Mouse (Mus musculus): ENCODE measurements around the gene Cntn1.

Cntn1 gene

GRCm38 (mm10) chr15:92050996-92051352 is at the start of gene Cntn1:
Gene Cntn1, plus strand, starts transcription at chr15:92051165.
- DNase-seq: peak; percentile 87 to 93

- peak in 1 of 2 experiments; percentile 3 for DNase-seq
Observed at GRCm38 (mm10) chr15:92001431-92001830, 49.5 kb upstream of the Cntn1 start.

GRCm38 (mm10) chr15:92012165-92013083 is 38.5 kb upstream of the Cntn1 start:
- no peak for DNase-seq

- no peak for DNase-seq
Observed at GRCm38 (mm10) chr15:92034111-92034510, 16.9 kb upstream of the Cntn1 start.

DNA sequence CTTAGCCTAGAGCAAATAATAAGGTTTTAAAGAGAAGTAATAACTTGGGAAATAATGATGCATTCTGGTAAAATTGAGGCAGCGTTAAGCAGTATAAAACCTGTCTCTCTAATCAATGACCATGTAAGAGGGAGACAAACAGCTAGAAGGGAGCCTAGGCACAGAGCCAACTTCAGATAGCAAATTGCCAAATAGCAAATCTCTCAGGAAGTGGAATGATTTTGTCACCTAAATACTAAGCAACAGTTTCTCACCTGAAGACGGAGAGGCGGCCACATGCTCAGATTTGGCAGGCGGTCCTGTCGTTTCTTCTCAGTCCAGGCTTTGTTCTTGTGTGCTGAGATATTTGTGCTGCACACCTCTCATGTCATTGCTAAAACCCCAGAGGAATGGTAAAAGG is 8.4 kb upstream of the Cntn1 start:
- no peak for DNase-seq

- peak; percentile 75 to 83 for DNase-seq
Observed at GRCm38 (mm10) chr15:92046042-92046441, 4.9 kb upstream of the Cntn1 start.

GRCm38 (mm10) chr15:92048031-92048430 is 2.9 kb upstream of the Cntn1 start:
- DNase-seq: no peak

DNA sequence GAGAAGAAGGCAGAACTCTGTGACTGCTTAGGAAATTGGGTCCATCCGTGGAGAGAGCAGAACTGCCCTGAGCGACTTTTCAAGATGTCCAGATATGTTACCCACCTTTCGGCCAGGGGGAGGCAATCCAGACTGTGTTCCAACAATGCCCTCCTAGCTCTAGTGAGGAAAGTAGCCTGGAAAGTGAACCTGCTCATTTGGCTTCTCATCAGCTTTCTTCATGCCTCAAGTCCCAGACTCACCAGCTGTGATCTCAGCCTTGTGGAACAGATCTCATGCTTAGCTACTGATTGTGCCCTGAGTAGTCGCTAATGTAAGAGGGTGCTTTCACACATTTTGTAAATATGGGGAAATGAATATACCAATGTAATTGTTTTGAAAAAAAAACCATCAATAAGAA is 2.4 kb upstream of the Cntn1 start:
- no peak for DNase-seq

- DNase-seq: peak; percentile 80 to 86
Observed at GRCm38 (mm10) chr15:92051353-92052132, 578 bp downstream of the Cntn1 start.

- DNase-seq: no peak
Observed at GRCm38 (mm10) chr15:92052133-92052463, 1.1 kb downstream of the Cntn1 start.

- DNase-seq: peak in 1 of 2 experiments; percentile 37
Observed at GRCm38 (mm10) chr15:92057553-92057952, 6.6 kb downstream of the Cntn1 start.

DNA sequence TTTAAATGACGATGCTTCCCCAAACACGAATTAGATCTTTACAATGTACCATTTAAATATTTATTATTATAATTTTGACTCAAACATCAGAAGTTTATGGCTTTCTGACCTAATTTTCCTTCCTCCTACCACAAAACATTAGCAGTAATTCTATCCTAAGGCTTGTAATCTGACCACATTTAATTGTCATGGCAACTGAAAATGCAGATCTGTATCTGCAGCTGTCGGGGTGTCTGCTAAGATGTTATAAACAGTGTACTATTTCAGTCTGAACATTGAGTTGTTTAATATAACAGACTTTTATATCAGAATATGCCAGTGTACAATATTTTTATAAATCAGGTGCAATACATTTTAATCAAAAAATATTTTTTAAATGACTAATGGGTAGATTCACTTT is 10.0 kb downstream of the Cntn1 start:
- DNase-seq: no peak

GRCm38 (mm10) chr15:92079416-92079815 is 28.5 kb downstream of the Cntn1 start:
- no peak for DNase-seq

DNA sequence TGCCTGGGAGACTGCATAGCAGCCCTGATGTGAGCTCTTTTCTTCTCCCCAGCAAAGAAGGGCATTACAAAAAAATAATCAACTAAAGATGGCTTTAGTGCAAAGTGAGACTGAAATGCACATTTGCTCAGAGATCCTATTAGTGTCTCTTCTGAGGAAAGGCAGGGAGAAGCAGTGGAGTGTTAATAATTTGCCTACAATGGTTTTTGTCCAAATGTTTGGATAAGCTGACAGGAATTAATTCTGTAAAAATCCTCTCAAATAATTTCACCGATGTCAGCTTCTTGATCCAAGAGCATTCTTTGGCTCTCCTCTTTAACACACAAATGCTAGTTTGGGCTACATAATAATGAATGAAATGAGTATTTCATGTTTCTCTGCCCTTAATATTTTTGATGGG is 34.9 kb downstream of the Cntn1 start:
- no peak for DNase-seq

DNA sequence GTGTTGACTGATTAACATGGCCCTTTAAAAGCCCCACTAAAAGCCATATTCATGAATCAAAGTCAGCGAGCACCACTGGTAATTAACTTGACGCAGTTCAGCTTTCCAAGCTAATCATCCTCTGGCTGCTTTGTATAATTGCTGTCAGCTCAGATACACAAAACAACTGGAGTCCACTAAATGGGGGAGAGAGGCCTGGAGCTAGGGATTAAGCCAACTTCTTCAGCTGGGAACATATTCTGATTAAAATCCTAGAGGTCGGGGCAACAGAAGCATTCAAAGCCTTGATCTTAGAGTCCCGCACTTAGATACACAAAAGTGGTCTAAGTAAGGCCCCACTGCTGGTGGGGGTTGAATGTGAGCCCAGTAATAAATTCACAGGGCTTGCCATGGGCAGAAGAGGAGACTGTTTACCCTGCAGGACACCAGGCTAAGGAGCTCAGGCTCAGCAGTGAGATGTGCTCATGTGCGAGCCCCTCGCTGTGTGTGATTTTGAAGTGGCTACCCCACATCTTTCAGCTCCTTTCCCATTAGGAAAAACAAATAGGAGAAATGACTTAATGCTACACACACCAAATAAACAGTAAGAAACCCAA is 36.8 kb downstream of the Cntn1 start:
- DNase-seq: no peak

- DNase-seq: no peak
Observed at GRCm38 (mm10) chr15:92090787-92091186, 39.8 kb downstream of the Cntn1 start.

- DNase-seq: peak; percentile 19 to 32
Observed at GRCm38 (mm10) chr15:92092041-92092440, 41.1 kb downstream of the Cntn1 start.

DNA sequence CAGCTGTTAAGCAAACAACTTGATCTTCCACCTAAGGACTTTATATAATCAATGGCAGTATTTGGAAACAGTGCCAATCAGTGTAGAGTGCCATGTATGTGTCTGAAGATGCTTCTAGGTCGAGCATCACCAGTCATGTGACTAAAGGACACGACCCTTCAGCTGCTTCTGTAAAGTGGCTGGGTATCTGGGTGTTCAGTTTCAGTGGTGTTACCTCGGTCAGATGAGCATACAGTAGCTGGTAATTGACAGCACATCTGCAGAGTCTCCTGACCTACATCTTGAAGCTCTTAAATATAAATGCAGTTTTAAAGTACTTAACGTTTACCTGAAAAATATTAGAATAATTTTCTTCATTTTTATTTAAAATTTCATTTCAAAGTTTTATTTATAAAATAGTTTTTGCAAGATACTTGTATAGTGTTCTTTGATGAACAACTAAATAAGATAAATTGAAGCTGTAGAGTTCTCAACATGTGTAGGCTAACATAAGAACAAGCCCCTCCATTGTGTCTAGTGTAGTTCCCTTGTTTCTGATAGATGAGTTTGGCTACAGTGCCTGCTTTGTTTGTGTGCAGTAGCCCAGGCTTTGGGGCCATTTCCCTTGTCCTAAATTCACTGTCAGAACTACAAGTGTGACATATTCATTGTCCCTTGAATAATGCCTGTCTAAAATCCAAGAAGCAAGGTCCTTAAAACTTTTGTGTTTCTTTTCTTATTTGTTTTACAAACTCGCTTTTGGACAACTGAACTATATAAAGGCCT is 48.6 kb downstream of the Cntn1 start:
- no peak for DNase-seq

- no peak for DNase-seq
Observed at GRCm38 (mm10) chr15:92101956-92102355, 51.0 kb downstream of the Cntn1 start.

- peak in 1 of 2 experiments; percentile 11 for DNase-seq
Observed at GRCm38 (mm10) chr15:92112455-92112854, 61.5 kb downstream of the Cntn1 start.

DNA sequence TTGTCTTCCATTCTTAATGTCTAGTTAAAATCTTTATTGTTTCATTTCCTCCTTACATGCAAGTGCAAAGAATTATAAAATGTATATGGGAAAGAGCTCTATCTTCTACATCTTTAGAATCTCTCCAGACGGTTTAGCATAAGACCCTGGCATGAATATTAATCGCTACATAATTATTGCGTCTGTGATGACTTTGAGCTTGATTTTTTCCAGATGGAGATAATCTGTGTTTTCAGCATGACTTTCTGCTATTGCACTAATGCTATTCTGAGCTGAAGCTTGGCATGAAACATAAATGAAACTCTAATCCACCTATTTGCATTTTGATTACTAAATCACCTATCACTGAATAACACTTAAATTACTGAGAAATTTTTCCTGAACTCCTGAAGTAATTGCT is 82.0 kb downstream of the Cntn1 start:
- no peak for DNase-seq

- no peak for DNase-seq
Observed at GRCm38 (mm10) chr15:92134254-92134653, 83.3 kb downstream of the Cntn1 start.

- DNase-seq: no peak
Observed at GRCm38 (mm10) chr15:92137026-92137425, 86.1 kb downstream of the Cntn1 start.

Data from cerebellum, postnatal 36 days (tissue).